9 mouse cellular contexts compared by ENCODE assay signal in genomic region chr7:64504691-64505231, GRCm38 (mm10). TPM values are rescaled to one million over a fixed set of nuclear protein-coding genes. Genes with fewer than 3 reads are reported as not detected.
A peak's percentile ranks its signal among the peaks of the same experiment; 100 is the strongest.
DNase-seq lines count a peak whose midpoint lies in the region; ATAC-seq and TF ChIP-seq lines count a peak whose summit lies in the region.
"Had no signal": no experiment of that assay in that cellular context is flagged by ENCODE, and none has a peak within 500 bp of the region (broad histone marks: within the 10 kb centered on the region; RNA-seq: fewer than 3 reads in every experiment).

No protein-coding gene starts in this region.

- H3K36me3 ChIP-seq in neural tube, embryonic 13.5 days, result no peaks in the 10 kb centered on the region
- H3K36me3 ChIP-seq in stomach, postnatal 0 days (ENCODE audit: control insufficient read depth, insufficient read depth, low read length), result no peaks in the 10 kb centered on the region
- H3K36me3 ChIP-seq in liver, embryonic 11.5 days (ENCODE audit: control insufficient read depth, insufficient read depth, low read length), result no peaks in the 10 kb centered on the region

- peaks cover 77% of the 10 kb centered on the region for H3K4me1 ChIP-seq in neural tube, embryonic 13.5 days (replicated peaks)
- no peaks in the 10 kb centered on the region for H3K4me1 ChIP-seq in stomach, postnatal 0 days (replicated peaks; ENCODE audit: control insufficient read depth, insufficient read depth)
- no peaks in the 10 kb centered on the region for H3K4me1 ChIP-seq in liver, embryonic 11.5 days (replicated peaks; ENCODE audit: control insufficient read depth, insufficient read depth, low read length)

- intact Hi-C loops in gastrocnemius, adult 2 months (cut with DNase I), result loop anchor here (5.0 kb wide), 1 partner anchor 238 kb away; no protein-coding TSS in a partner anchor

- no peaks in the 10 kb centered on the region for H3K27me3 ChIP-seq in neural tube, embryonic 13.5 days
- peaks cover 3% of the 10 kb centered on the region; the same call in 1 of the 2 replicates for H3K27me3 ChIP-seq in stomach, postnatal 0 days (ENCODE audit: control insufficient read depth, insufficient read depth, low read length)
- peaks cover 39% of the 10 kb centered on the region for H3K27me3 ChIP-seq in liver, embryonic 11.5 days (replicated peaks; ENCODE audit: control insufficient read depth, insufficient read depth, low read length)

- H3K4me2 ChIP-seq in neural tube, embryonic 13.5 days, result peak overlapping the region; percentile 44
- H3K4me2 ChIP-seq in stomach, postnatal 0 days (replicated peaks; ENCODE audit: low read depth), result no peak overlapping the region
- no peak overlapping the region for H3K4me2 ChIP-seq in liver, embryonic 11.5 days

- H3K4me3 ChIP-seq in layer of hippocampus, adult 2 months, result peak overlapping the region; percentile 37
- peak overlapping the region; percentile 6; the same call in 1 of the 2 replicates for H3K4me3 ChIP-seq in neural tube, embryonic 13.5 days
- no peak overlapping the region for H3K4me3 ChIP-seq in stomach, postnatal 0 days (ENCODE audit: low read depth, low read length)
- H3K4me3 ChIP-seq in gastrocnemius, adult 2 months, result no peak overlapping the region
- no peak overlapping the region for H3K4me3 ChIP-seq in liver, embryonic 11.5 days (ENCODE audit: low read depth, low read length)
- H3K4me3 ChIP-seq: erythroblast, embryonic 14.5 days had no signal

- WGBS in neural tube, embryonic 13.5 days, result 15% methylated on average over 8 of the region's 8 CpGs
- WGBS in stomach, postnatal 0 days, result 30% methylated on average over 7 of the region's 8 CpGs
- 24% methylated on average over 8 of the region's 8 CpGs for WGBS in liver, embryonic 11.5 days

- no peak for TF ChIP-seq CTCF in layer of hippocampus, adult 2 months (conservative IDR thresholded peaks at IDR 0.05)
- no peak for TF ChIP-seq CTCF in stomach, postnatal 0 days (IDR thresholded peaks at IDR 0.05; ENCODE audit: low read depth)
- TF ChIP-seq CTCF in gastrocnemius, adult 2 months (IDR thresholded peaks at IDR 0.05), result no peak

- peak; percentile 61 for DNase-seq in cerebellum, adult 8-10 months
- peak; percentile 37 for DNase-seq in embryo, embryonic 10.5 days (ENCODE audit: low spot score)
- DNase-seq in layer of hippocampus, adult 2 months (ENCODE audit: low spot score in 2 of 2), result peak in 1 of 2 experiments; percentile 50
- no peak for DNase-seq in stomach, postnatal 0 days (ENCODE audit: low spot score)
- DNase-seq in gastrocnemius, adult 2 months, result no peak
- DNase-seq in liver, embryonic 11.5 days (ENCODE audit: low spot score), result no peak

- no peak for ATAC-seq in neural tube, embryonic 13.5 days (ENCODE audit: low read depth)
- no peak; the same call in 1 of the 2 replicates for ATAC-seq in stomach, postnatal 0 days (ENCODE audit: low FRiP score, low TSS enrichment)
- no peak for ATAC-seq in liver, embryonic 11.5 days (replicated peaks; ENCODE audit: low FRiP score)
- ATAC-seq in megakaryocyte-erythroid progenitor cell, adult 5-6 weeks (replicated peaks; ENCODE audit: low FRiP score, low TSS enrichment, poor library complexity, severe bottlenecking), result no peak

- peak overlapping the region; percentile 74 for H3K27ac ChIP-seq in layer of hippocampus, adult 2 months
- peak overlapping the region; percentile 29 for H3K27ac ChIP-seq in neural tube, embryonic 13.5 days (replicated peaks)
- no peak overlapping the region for H3K27ac ChIP-seq in stomach, postnatal 0 days (replicated peaks)
- H3K27ac ChIP-seq in gastrocnemius, adult 2 months, result no peak overlapping the region
- no peak overlapping the region for H3K27ac ChIP-seq in liver, embryonic 11.5 days (ENCODE audit: low read depth, low read length)

- no peaks in the 10 kb centered on the region for H3K9me3 ChIP-seq in neural tube, embryonic 13.5 days
- no peaks in the 10 kb centered on the region for H3K9me3 ChIP-seq in stomach, postnatal 0 days (ENCODE audit: control insufficient read depth, low read length)
- H3K9me3 ChIP-seq in liver, embryonic 11.5 days (ENCODE audit: control insufficient read depth, low read length), result no peaks in the 10 kb centered on the region

- TF ChIP-seq EP300 in stomach, postnatal 0 days (optimal IDR thresholded peaks at IDR 0.05), result no peak

- H3K9ac ChIP-seq in neural tube, embryonic 13.5 days, result peak overlapping the region; percentile 46
- H3K9ac ChIP-seq in stomach, postnatal 0 days (ENCODE audit: low read length), result no peak overlapping the region
- H3K9ac ChIP-seq in liver, embryonic 11.5 days (ENCODE audit: low read depth, low read length), result no peak overlapping the region

RNA-seq across cellular contexts. Expression of gene Apba2, which starts 3.3 kb away (rescaled TPM):
- total RNA-seq in layer of hippocampus, adult 2 months (2021), result 100 to 1,000 TPM; 249 to 259 TPM
- 132 and 141 TPM in 2 replicates for polyA plus RNA-seq in neural tube, embryonic 13.5 days (2015; fragmentation: Nextera tagmentation; extraction: Ambion mirVana)
- 2.6 and 3.4 TPM in 2 replicates for polyA plus RNA-seq in stomach, postnatal 0 days (2015; fragmentation: Nextera tagmentation; extraction: Ambion mirVana)
- under 1 TPM in 1 of 2 experiments, not detected in 1; 0.22 TPM for total RNA-seq in gastrocnemius, adult 2 months (2021)
- 0.66 and 0.96 TPM in 2 replicates for polyA plus RNA-seq in liver, embryonic 11.5 days (2014; fragmentation: Nextera tagmentation; extraction: Ambion mirVana)
- not detected in 2 replicates for total RNA-seq in megakaryocyte-erythroid progenitor cell, adult 5-6 weeks (2014; fragmentation: Nextera tagmentation)
- total RNA-seq in megakaryocyte-erythroid progenitor cell, adult 5-6 weeks (2017), result not detected in 2 replicates
- polyA plus RNA-seq: erythroblast, embryonic 14.5 days had no signal

Comparison
In these comparisons a context has a peak if more than half of its experiments do, and no peak if none do; other contexts are left out.
1. DNase-seq: peak in cerebellum, adult 8-10 months (single experiment) and embryo, embryonic 10.5 days (single experiment); none in stomach, postnatal 0 days (single experiment), gastrocnemius, adult 2 months (single experiment) and liver, embryonic 11.5 days (single experiment).
2. H3K27ac ChIP-seq: peak in layer of hippocampus, adult 2 months (single experiment) and neural tube, embryonic 13.5 days (single experiment); none in stomach, postnatal 0 days (single experiment), gastrocnemius, adult 2 months (single experiment) and liver, embryonic 11.5 days (single experiment).
3. H3K4me3 ChIP-seq: peak in layer of hippocampus, adult 2 months (single experiment) and neural tube, embryonic 13.5 days (single experiment); none in stomach, postnatal 0 days (single experiment), gastrocnemius, adult 2 months (single experiment) and liver, embryonic 11.5 days (single experiment).
4. RNA of gene Apba2, which starts 3.3 kb away (total RNA-seq): 249 to 259 TPM in layer of hippocampus, adult 2 months; 0.22 TPM in gastrocnemius, adult 2 months and not detected in megakaryocyte-erythroid progenitor cell, adult 5-6 weeks; every median in the first group is over 100 times any median in the second.